Mouse (Mus musculus) ES-CJ7 (cell line): Measurements from ENCODE around the gene Rnf128.

ENCODE experiments used
- DNase-seq: peaks from one replicate; pipeline ENCODE4 v3.0.0; 2011; ENCODE audit warnings: low read depth, low spot score

Gene Rnf128

GRCm38 (mm10) chrX:139622071-139622470 is 59.0 kb downstream of the Rnf128 start:
- DNase-seq: no peak

DNA sequence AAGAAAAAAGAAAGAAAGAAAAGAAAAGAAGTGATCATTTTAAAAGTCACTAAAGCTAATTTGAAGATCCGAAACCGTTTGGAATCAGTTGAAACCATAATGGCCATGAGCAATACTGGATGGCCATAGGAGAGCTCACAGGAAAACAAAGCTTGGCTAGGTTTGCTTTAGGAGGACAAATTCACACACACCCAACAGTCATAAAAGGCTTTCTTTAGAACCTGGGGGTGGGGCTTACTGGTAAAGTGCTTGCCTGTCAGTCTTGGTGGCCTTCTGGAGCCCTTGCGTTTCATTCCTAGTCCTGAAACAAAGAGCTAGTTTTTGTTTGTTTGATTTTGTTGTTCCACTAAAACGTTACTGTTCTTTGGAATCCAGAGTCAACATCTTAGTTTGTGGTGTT is 71.6 kb downstream of the Rnf128 start:
- DNase-seq: no peak

DNA sequence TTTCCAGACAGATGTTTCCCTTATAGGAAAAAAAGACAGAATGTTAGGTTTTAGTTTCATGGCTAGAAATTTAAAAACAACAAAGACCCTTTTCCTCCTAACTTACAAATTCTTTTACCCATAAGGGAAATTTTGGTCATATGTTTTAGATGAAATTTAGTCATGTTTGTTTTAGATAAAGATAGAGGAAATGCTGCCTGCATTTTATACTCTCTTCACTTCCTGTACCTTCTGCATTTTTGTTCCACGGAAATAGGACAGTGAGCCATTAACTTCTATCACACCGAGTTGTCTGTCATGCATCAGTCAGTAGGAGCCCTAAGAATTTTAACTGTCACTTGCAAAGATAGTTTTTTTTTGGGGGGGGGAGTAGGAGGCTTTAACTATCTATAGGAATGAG is 76.6 kb downstream of the Rnf128 start:
- no peak for DNase-seq

GRCm38 (mm10) chrX:139640418-139640817 is 77.3 kb downstream of the Rnf128 start:
- DNase-seq: no peak

GRCm38 (mm10) chrX:139652226-139652625 is 89.1 kb downstream of the Rnf128 start:
- DNase-seq: no peak

DNA sequence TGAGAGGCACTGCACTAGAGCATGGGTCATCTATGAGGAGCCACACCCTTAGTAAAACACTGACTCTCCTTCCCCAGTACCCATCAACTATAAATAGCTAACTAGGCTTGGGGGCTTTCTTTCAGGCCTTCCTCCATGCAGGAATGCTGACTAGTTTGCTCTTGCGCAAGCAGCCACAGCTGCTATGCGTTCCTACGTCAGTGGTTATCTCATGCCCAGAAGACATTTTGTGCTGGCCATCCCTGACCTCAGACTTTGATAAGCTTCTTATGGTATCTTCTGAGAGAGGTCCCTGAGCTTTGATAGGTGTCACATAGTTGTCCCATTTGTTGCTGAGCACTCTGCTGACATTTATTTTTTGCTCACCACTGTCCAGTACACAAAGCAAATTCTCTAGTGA is 90.2 kb downstream of the Rnf128 start:
- DNase-seq: no peak

GRCm38 (mm10) chrX:139654350-139655063 is 91.4 kb downstream of the Rnf128 start:
- no peak for DNase-seq

DNA sequence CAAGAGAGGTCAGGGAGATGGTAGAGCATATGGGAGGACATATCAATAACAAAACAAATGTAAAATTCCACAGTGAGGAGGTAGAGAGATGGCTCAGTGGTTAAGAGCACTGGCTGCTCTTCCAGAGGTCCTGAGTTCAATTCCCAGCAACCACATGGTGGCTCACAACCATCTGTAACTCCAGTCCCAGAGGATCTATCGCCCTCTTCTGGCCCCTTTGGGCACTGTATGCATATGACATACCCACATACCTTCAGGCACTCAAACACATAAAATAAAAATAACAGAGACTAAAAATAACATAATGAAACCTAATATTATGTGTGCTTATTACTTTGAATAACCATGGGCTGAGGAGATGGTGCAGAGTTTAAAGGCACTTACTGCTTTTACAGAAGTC is 99.0 kb downstream of the Rnf128 start:
- DNase-seq: peak; percentile 7

- DNase-seq: no peak
These were observed 102.7 kb downstream of the Rnf128 start for GRCm38 (mm10) chrX:139665829-139666228.

DNA sequence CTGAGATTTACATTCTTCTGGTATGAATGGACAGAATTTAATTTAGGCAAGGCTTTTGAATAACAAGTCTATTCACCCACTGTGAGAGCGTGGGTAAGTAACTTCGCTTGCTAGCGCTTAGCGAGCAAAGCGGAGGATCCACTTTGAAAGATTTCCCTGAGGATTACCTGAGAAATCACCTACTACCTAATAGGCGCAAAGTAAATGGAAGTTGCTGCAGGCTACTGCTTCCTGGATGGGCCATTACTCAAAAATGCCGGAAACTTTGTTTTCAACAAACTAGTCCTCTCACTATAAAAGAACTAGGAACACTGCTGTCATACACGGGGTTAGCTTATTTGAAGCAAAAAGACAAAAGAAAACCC is 121.3 kb downstream of the Rnf128 start:
- no peak for DNase-seq

GRCm38 (mm10) chrX:139684775-139685695 is 121.9 kb downstream of the Rnf128 start, which contains the start of gene Tbc1d8b:
Gene Tbc1d8b, plus strand, starts transcription at chrX:139684996.
- DNase-seq: peak; percentile 88

GRCm38 (mm10) chrX:139714381-139714780 is 151.3 kb downstream of the Rnf128 start, which contains the start of gene Gm15013:
Gene Gm15013, minus strand, starts transcription at chrX:139714481.
- no peak for DNase-seq

GRCm38 (mm10) chrX:139722350-139722749 is 159.2 kb downstream of the Rnf128 start:
- DNase-seq: no peak
